Mouse (Mus musculus) megakaryocyte, embryonic 14.5 days (primary cell): Measurements from ENCODE around the gene Gm20931. TPM values are rescaled to one million over a fixed set of nuclear protein-coding genes. Genes with fewer than 3 reads are reported as not detected.
"Not testable (repeated sequence)": the region's sequence is repeated elsewhere in the genome, so short reads cannot be mapped to it uniquely, and the experiment has no call there.

Experiments
- H3K27me3 ChIP-seq: replicated peaks from 2 replicates; pipeline ENCODE3; 2012; ENCODE audit warnings: inconsistent platforms
- H3K36me3 ChIP-seq: replicated peaks from 2 replicates; pipeline ENCODE3; 2012; ENCODE audit warnings: low read length, inconsistent platforms, mixed read lengths
- H3K4me1 ChIP-seq: 2 replicates; pipeline ENCODE4 v1.6.1; 2012; ENCODE audit warnings: inconsistent platforms
- H3K4me3 ChIP-seq: replicated peaks from 2 replicates; pipeline ENCODE3; 2012; ENCODE audit warnings: moderate library complexity, mild to moderate bottlenecking, inconsistent platforms
- H3K9me3 ChIP-seq: 2 replicates; pipeline ENCODE4 v1.6.1; 2012; ENCODE audit warnings: inconsistent platforms
- polyA plus RNA-seq: library from polyadenylated mRNA; stranded (reverse); fragments of >175 nt; gene quantifications from 2 replicates; pipeline ENCODE4 v1.2.3, GENCODE M21; 2012; ENCODE audit warnings: low replicate concordance; ENCODE audit not compliant: insufficient read depth

Gm20931 gene
- not detected in 2 replicates for polyA plus RNA-seq

DNA sequence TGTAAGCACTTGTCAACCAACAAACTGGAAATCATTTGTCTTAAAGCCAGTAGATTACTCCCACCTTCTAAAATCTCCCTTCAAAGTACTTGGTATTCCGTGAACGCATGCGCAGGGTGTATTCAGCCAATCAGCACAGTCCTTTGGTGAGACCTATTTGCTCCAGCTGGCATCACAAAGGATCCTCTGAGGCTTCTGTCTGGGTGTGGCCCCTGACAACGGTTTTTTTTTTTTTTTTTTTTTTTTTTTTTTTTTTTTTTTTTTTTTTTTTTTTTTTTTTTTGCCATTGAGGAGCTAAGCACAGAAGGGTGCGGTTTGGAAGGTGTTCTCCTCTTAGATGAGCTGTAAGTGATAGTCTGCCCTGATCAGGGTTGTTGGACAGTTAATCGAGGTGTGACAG is at the start of gene Gm20931:
Gene Gm20931, plus strand, starts transcription at position 301 of the 400 bp plus-strand sequence.
- not testable (repeated sequence) for H3K9me3 ChIP-seq, H3K27me3 ChIP-seq, H3K4me3 ChIP-seq, H3K4me1 ChIP-seq, H3K36me3 ChIP-seq
